18 mouse cellular contexts compared by ENCODE assay signal in the genomic region with DNA sequence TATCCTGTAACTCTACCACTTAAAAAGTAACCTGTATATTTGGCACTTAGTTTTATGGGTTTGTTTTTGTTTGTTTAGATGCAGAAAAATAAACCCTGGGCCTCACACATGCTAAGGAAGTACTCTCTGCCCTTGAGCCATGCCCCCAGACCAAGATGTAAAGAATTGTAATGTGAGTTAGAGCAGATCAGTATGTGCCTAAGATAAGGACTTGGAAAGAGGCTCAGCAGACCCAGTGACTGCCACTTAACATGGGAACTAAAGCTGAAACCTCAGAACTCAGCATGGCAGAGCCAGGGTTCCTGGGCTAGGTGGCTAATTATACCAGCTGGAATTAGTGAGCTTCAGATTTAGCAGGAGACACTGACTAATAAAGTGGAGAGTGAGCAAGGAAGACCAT.
"Had no signal": no experiment of that assay in that cellular context is flagged by ENCODE, and none has a peak within 500 bp of the region (broad histone marks: within the 10 kb centered on the region; RNA-seq: fewer than 3 reads in every experiment).

No protein-coding gene starts in this region.

- DNase-seq: kidney, postnatal 10 days; kidney, postnatal 36 days; layer of hippocampus, postnatal 36 days; liver, embryonic 13.5 days; lung, adult 2 months; lung, postnatal 14 days; lung, postnatal 4 days; retina, postnatal 1 day; right cerebral cortex, postnatal 25 days; spleen, adult 18-20 months; thymus, postnatal 25 days had no signal

- ATAC-seq: midbrain, embryonic 16.5 days had no signal

- H3K4me2 ChIP-seq: kidney, embryonic 15.5 days; liver, embryonic 13.5 days; midbrain, embryonic 12.5 days; neural tube, embryonic 13.5 days; stomach, embryonic 15.5 days had no signal

- H3K27ac ChIP-seq: kidney, embryonic 15.5 days; left cerebral cortex, adult 2 months; liver, embryonic 13.5 days; midbrain, embryonic 12.5 days; neural tube, embryonic 13.5 days; stomach, embryonic 15.5 days had no signal

- H3K4me3 ChIP-seq: kidney, embryonic 15.5 days; left cerebral cortex, adult 2 months; liver, embryonic 13.5 days; midbrain, embryonic 12.5 days; myocyte; neural tube, embryonic 13.5 days; stomach, embryonic 15.5 days had no signal

- H3K36me3 ChIP-seq: kidney, embryonic 15.5 days; liver, embryonic 13.5 days; midbrain, embryonic 12.5 days; neural tube, embryonic 13.5 days; stomach, embryonic 15.5 days had no signal

- H3K9ac ChIP-seq: kidney, embryonic 15.5 days; liver, embryonic 13.5 days; midbrain, embryonic 12.5 days; neural tube, embryonic 13.5 days; stomach, embryonic 15.5 days had no signal

- H3K4me1 ChIP-seq: kidney, embryonic 15.5 days; liver, embryonic 13.5 days; midbrain, embryonic 12.5 days; stomach, embryonic 15.5 days had no signal

- H3K27me3 ChIP-seq: kidney, embryonic 15.5 days; liver, embryonic 13.5 days; midbrain, embryonic 12.5 days; neural tube, embryonic 13.5 days; stomach, embryonic 15.5 days had no signal

- H3K9me3 ChIP-seq: kidney, embryonic 15.5 days; liver, embryonic 13.5 days; midbrain, embryonic 12.5 days; neural tube, embryonic 13.5 days; stomach, embryonic 15.5 days had no signal
